Mouse (Mus musculus) heart, postnatal 36 days (tissue): ENCODE measurements around the gene Rras. TPM values are rescaled to one million over a fixed set of nuclear protein-coding genes. Genes with fewer than 3 reads are reported as not detected.

ENCODE experiments used
- DNase-seq, 2 experiments: peaks; one replicate each; pipeline ENCODE4 v3.0.0; 2021 to 2022
- intact Hi-C: fragments of 180-260 bp; cut with DNase I; formaldehyde crosslinking; loops from one replicate; pipeline ENCODE4 v1.15.1; 2025
- total RNA-seq, 2 experiments: library from RNA; stranded (reverse); gene quantifications; 2 replicates each; pipeline ENCODE4 v1.2.3; 2021

Gene Rras
- total RNA-seq, 2 experiments from 2014 or later: 45.1 to 53.3 TPM

DNA sequence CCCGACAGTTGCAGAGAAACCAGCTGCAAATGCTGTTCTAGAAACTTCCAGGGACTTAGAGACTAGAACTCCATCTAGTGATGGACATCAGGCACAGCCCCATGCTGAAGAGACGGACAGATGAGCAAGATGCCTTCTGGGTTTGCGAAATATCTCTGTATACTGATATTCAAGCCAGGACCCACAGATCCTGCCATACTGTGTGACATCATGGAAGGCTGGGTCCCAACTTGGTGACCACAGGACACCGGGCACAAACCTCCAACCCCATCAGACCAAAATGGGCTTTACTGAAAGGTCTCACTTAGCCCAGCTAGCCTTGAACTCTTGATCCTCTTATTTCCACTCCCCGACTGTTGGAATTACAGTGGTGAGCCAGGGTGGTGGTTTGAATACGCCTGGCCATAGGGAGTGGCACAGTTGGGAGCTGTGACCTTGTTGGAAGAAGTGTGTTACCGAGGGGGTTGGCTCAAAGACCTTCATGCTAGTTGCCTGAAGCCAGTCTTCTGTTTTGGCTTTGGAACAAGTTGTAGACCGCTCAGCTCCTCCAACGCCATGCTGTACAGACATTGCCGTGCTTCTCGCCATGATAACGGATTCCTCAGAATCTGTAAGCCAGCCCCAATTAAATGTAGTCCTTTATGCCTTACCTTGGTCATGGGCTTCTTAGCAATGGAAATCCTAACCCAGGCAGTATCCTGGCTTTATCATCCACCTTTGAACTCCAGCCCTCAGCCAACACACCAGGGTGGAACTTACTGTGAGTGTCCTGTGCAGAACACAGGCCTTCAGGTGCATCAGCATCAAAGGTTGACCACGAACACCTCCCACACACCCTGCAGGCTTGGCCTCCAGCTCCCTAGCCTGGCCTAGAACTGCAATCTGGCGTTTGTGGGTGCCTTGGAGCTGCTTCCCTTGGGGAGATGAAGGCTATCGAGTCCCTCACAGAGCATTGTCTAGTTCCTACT lies 6.8 kb downstream of the Rras start:
- no peak for DNase-seq
- intact Hi-C loops: no loop called here

- DNase-seq: no peak
- intact Hi-C loops: no loop called here
Measured at GRCm38 (mm10) chr7:45025601-45026220, 8.0 kb downstream of the Rras start.

- no peak for DNase-seq
- intact Hi-C loops: no loop called here
Measured at GRCm38 (mm10) chr7:45026256-45026655, 8.5 kb downstream of the Rras start.

DNA sequence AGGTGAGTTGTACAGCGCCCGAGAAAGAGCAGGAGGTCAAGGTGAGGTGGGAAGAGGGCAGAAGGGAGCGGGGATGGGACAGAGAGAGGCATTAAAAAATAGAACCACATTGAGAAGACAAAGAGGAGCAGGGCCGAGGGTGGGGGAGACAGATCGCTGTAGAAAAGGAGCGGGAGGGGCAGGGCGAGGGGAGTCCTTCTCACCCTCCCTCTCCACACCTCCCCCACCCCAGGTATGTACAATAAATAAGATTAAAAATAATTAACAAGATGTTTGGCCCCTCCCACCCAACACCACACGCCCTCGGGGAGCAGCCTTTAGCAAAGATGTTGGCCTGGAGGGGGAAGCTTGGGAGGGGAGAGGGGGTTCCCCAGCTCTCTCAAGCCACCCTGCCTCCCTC lies 10.0 kb downstream of the Rras start:
- intact Hi-C loops: no loop called here
- no peak for DNase-seq

- no peak for DNase-seq
- intact Hi-C loops: no loop called here
Measured at GRCm38 (mm10) chr7:45028351-45028750, 10.6 kb downstream of the Rras start.

DNA sequence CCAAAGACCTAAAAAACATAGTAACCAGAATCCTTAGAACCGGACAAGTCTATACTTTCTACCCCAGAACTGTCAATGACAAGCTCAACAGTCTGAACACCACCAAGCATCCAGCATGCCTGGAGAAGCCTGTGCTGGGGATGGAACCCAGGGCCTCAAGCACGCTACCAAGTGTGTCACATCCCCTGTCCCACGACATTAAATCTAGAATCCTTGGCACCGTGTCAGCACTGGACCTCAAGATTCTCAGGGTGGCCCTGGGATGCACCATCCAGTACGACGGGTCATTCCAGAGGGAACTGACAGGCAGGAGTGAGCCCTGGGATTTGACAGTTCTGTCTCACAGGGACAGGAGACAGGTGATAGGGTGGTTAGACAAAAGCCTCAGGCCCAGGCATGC lies 12.2 kb downstream of the Rras start:
- intact Hi-C loops: no loop called here
- no peak for DNase-seq

DNA sequence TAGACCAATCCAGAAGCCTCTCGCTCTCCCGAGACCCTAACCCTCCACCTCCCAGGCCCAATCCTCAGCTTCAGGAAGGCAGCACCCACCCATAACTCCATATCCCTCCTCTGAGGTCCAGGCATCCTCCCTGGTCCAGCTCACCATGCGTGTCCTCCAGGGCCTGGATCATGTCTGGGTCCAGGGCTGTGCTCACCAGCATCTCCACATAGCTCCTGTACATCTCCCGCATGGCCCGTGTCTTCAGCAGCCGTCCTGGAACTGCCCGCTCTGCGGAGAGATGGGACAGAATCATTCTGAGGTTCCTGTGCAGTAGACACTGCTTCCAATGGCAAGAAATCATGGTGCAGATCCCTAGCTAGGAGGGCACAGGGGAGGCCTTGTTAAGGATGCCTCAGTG lies 13.1 kb downstream of the Rras start:
- intact Hi-C loops: no loop called here
- no peak for DNase-seq

DNA sequence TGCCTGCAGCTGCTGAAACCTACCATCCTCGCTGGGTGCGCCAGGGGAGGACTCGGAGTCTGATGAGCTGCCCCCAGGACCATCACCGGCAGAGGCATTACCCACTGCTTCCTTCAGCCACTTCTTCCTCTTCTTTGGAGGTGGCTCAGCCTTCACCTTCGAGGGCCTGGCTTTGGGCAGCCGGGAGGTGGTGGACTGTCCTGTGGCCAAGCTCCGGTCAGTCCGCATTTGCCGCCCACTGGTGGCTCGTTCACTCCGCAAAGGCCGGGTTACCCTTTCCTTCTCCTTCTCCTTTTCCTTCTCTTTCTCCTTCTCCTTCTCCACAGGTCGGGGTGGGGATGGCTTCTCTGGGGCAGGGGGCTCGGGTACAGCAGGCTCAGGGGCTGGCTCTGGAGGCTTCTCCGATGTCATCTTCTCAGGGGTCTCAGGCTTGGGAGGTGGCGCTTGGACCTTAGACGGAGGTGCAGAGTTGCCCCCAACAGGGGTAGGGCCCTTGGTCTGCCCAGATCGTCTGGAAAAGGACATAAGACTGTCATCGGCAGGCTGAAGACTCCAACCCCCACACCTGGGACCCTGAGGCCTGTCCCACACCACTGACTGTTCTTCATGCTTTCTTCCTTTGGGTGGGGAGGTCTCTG lies 16.1 kb downstream of the Rras start:
- intact Hi-C loops: no loop called here
- DNase-seq: no peak

DNA sequence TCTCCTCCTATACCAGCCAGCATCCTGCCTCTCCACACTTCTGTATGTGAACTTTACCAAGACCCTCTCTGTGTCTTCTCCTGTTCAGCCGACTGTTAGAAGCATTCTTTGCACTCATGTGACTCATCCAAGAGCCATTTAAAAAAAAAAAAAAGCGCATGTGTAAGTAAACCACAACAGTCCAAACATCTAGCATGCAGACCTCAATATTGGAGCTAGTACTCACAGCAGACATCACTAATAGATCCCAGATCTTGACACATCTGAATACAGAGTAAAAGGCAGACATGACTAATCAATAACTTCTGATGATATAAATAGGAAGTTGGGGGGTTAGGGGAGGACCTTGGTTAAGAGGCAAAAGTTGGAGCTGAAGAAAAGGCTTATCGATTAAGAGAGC lies 17.9 kb downstream of the Rras start:
- no peak for DNase-seq
- intact Hi-C loops: no loop called here

DNA sequence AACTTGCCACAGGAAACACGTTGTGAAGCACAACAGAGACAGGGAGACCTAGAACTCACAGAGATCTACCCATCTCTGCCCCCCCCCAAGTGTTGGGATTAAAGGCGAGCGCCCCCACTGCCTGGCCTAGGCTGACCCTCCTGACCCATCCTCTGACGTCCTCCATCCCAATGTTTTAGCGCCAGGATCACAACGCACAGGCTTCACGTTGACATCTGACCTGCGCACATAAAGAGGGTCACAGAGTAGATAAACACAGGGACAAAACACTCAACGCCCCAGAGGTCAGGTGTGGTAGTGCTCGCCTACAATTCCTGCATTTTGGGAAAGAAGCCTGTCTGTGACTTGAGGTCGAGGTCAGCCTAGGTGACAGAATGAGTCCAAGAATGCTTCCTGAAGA lies 18.9 kb downstream of the Rras start:
- intact Hi-C loops: no loop called here
- no peak for DNase-seq

DNA sequence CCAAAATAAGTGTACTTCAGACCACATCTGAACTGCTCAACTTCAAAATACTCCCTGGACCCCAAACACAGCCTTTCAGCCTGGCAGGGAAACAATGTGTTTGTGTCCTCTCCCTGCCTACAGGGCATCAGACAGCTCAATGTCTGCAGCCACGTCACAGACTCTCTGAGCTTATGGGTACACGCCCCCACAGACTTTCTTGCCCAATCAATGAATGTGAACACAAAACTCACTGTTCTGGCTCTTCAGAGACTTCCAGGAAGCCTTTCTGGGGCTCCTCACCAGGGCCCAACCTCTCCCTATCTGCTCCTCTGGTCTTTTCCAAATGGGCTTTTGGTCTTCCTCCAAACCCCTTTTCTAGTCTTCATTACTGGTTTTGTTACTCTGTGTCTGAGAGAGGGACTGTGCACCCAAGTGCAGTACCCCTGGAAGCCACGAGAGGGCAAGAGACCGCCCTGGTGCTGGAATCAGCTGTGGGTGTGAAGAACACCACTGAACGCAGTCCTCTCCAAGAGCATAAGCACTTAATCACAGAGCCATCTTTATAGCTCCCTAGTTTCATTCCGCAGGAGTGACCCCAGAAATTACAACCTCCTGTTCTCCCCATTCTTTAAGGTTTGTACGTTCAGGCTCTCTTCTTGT lies 20.1 kb downstream of the Rras start:
- intact Hi-C loops: no loop called here
- DNase-seq: peak; percentile 53 to 66

DNA sequence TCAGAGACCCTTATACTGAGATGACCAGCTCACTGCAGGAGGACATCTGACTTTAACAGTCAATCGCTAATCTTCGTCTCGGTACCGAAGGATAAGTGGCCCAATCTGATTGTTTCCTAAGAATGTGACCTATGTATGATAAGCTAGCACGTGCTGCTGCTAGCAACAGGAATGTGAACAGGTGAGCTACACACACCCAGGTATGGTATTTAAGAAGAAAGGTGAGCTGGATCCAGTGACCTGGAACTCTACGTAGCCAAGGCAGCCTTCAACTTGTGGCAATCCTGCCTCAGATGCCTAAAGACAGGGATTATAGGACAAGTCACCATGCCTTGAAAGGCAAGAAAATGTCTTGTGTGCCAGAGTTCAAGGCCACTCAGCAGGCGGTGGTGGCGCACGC lies 20.6 kb downstream of the Rras start:
- DNase-seq: no peak
- intact Hi-C loops: no loop called here

GRCm38 (mm10) chr7:45040851-45041250 lies 23.1 kb downstream of the Rras start:
- no peak for DNase-seq
- intact Hi-C loops: no loop called here

DNA sequence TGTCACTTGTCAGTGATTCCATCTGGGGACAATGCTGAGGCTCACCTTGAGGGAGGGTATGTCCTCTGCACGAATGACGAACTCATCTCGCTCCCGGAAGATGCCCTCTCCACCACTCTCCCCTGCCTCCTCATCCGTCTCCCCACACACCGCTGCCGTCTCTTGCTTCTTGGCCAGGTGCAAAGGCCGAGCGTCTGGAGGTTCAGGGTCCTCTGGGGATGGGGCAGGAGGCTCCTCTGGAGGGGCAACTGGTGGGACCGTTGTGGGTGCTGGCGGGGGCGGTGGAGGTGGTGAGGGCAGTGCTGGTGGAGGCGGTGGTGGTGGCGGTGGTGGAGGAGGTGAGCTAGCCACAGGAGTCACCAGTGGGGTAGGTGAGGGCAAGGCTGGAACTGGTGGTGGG lies 25.5 kb downstream of the Rras start:
- intact Hi-C loops: no loop called here

DNA sequence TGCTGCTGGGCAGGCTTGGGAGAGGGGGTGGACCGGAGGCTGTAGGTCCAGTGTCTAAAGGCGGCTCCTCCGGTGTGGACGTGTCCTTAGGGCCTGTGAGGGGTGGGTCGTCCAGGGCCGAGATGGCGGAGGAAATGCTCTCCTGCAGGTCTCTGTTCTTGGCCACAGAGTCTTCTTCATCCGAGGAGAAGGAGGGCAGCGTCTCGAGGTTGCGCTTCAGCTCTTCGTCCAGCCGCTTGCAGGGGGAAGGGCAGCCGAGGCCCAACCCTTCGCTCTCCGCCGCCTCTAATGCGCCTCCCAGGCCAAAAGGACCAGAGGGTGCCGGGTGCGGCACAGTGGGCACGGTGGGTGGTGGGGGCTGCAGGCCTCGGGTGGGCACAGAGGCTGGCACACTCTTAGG lies 28.0 kb downstream of the Rras start:
- intact Hi-C loops: no loop called here
- DNase-seq: no peak

More for the DNA sequence above, 25.5 kb downstream of the Rras start:
- no peak for DNase-seq

GRCm38 (mm10) chr7:45046853-45047350 lies 29.1 kb downstream of the Rras start:
- DNase-seq: no peak
- intact Hi-C loops: no loop called here

DNA sequence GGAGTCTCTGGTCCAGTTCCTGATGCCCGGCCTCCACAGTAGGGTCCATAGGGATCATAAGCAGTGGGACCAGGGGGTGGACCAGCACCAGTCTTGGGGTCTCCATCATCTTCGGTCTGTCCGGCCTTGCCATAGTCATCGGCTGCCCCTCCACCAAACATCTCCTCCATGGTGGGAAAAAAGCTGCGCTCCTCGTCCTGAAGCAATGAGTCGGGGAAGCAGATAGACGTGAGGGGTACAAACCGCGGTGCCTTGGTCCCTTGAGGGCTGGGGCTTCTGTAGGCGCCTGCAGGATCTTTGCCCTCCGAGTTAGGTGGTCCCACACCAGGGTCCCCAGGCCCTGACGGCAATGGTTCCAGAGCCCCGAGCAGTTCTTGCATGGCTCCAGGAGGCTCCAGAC lies 29.7 kb downstream of the Rras start:
- intact Hi-C loops: no loop called here
- DNase-seq: no peak

DNA sequence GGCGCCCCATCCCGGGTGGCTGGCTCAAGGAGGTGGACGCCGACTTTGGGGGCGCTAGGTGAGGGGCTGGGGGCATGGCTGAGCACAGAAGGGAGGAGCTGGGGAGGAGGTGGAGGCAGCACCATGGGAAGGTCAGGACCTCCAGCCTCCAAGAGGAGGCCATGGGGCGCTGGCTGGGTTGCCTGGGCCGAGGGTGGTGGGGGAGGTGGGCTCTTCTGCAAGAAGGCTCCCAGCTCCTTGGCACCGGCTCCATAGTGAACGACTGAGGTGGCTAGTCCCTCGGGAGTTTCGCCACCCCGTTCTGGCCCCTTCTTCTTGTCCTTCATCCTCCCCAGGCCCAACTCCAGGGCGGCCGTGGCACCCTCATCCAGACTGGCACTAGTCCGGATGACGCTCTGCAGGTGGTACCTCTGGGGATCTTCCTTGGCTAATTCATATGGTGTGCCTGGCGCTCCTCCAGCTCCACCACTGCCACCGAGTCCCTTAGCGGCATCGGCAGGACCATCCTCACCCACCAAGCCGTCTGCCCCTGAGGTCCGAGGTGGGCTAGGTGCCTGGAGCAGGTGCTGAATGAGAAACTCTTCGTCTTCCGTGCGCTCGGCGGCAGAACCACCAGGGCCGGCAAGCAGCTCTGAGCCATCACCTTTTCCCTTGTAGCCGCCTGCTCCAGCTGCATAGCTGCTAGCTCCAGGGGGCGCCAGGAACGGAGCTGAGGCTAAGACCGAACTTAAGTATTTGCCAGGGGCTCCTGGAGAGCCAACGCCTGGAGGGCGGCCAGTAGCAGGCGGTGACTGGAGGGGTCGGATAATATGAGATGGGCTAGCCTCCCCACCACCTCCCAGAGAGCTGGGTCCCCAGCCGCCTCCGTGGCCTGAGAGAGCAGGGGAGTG lies 30.5 kb downstream of the Rras start:
- DNase-seq: no peak
- intact Hi-C loops: no loop called here

DNA sequence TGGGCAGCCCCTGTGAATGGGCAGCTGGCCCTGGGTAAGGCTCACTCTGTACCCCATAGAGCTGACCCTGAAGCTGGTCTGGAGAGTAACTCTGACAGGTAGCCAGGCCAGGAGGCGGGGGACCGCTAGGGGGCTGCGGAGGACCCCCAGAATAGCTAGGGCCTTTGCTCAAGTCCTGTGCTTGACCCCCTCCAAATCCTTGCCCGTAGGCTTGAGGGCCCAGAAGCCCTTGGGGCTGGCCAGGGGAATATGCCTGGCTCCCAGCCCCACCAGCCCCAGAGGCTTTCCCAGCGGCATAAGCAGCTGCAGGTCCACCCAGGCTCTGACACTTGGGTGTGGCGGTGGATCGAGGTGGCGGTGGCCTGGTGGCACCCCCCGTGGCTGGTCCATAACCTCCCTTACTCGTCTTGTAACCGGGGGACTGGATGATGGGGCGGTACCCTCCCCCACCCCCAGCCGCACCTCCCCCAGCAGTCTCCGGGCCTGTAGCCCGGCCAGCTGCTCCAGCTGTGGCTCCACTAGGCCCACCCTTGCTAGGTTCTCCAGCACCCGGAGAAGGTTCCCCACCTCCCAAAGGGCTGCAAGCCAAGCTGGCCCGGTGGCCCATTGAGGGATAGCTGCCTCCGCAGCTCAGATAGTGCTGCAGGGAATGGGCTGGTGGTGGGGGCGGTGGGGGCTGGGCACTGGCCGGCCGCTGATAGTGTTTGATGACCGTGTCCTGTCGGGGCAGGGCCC lies 31.3 kb downstream of the Rras start:
- intact Hi-C loops: no loop called here
- DNase-seq: peak in 1 of 2 experiments; percentile 39
